Mouse (Mus musculus) brown adipose tissue, adult 24 weeks (tissue): ENCODE measurements around the gene Sfn. TPM values are rescaled to one million over a fixed set of nuclear protein-coding genes. Genes with fewer than 3 reads are reported as not detected.

ENCODE experiments used
- H3K27ac ChIP-seq: fragments of 200-500 bp; replicated peaks from 2 replicates; pipeline ENCODE4 v1.5.1; 2012; ENCODE audit warnings: low read depth, mild to moderate bottlenecking, low read length
- H3K4me1 ChIP-seq: fragments of 200-500 bp; 2 replicates; pipeline ENCODE4 v1.6.1; 2012; ENCODE audit warnings: low read length, mixed read lengths; ENCODE audit not compliant: control insufficient read depth, insufficient read depth, insufficient read length
- H3K4me3 ChIP-seq: fragments of 200-500 bp; 2 replicates; pipeline ENCODE4 v1.5.1; 2012; ENCODE audit warnings: low read depth, mild to moderate bottlenecking, low read length, moderate library complexity; ENCODE audit not compliant: insufficient read depth
- polyA plus RNA-seq: library from polyadenylated mRNA; stranded (reverse); fragments of >200 nt; gene quantifications from 2 replicates; pipeline ENCODE4 v1.2.4, GENCODE M21; 2012; ENCODE audit not compliant: missing spikeins, insufficient read depth, insufficient read length

Sfn gene
- polyA plus RNA-seq, 1 experiment: 1.3 TPM

GRCm38 (mm10) chr4:133628517-133628916, 26.5 kb upstream of the Sfn start:
- H3K4me1 ChIP-seq: peaks cover 39% of the 10 kb centered on the region

GRCm38 (mm10) chr4:133627039-133627438, 25.1 kb upstream of the Sfn start:
- Histone ChIP-seq H3K4me3 (no peak overlapping the region), H3K27ac (peak overlapping the region; percentile 98), H3K4me1 (peaks cover 35% of the 10 kb centered on the region)

More at GRCm38 (mm10) chr4:133628517-133628916, 26.5 kb upstream of the Sfn start:
- Histone ChIP-seq H3K27ac (peak overlapping the region; percentile 25; the same call in 1 of the 2 replicates), H3K4me3 (no peak overlapping the region)

GRCm38 (mm10) chr4:133626621-133627020, 24.7 kb upstream of the Sfn start:
- Histone ChIP-seq H3K4me1 (peaks cover 33% of the 10 kb centered on the region), H3K27ac (peak overlapping the region; percentile 98), H3K4me3 (no peak overlapping the region)

- peak overlapping the region; percentile 98 for H3K27ac ChIP-seq
- no peak overlapping the region for H3K4me3 ChIP-seq
- peaks cover 33% of the 10 kb centered on the region for H3K4me1 ChIP-seq
Observed at GRCm38 (mm10) chr4:133626221-133626620, 24.3 kb upstream of the Sfn start.

GRCm38 (mm10) chr4:133625621-133626071, 23.7 kb upstream of the Sfn start:
- Histone ChIP-seq H3K4me3 (no peak overlapping the region), H3K27ac (peak overlapping the region; percentile 98), H3K4me1 (peaks cover 34% of the 10 kb centered on the region)

- no peak overlapping the region for H3K4me3 ChIP-seq
- H3K27ac ChIP-seq: peak overlapping the region; percentile 97
- peaks cover 31% of the 10 kb centered on the region for H3K4me1 ChIP-seq
Observed at GRCm38 (mm10) chr4:133624830-133625229, 22.9 kb upstream of the Sfn start.

GRCm38 (mm10) chr4:133622161-133622695, 20.3 kb upstream of the Sfn start:
- Histone ChIP-seq H3K27ac (no peak overlapping the region), H3K4me1 (peaks cover 30% of the 10 kb centered on the region), H3K4me3 (no peak overlapping the region)

- peaks cover 35% of the 10 kb centered on the region for H3K4me1 ChIP-seq
- H3K4me3 ChIP-seq: no peak overlapping the region
- H3K27ac ChIP-seq: peak overlapping the region; percentile 19; the same call in 1 of the 2 replicates
Observed at GRCm38 (mm10) chr4:133620668-133621067, 18.7 kb upstream of the Sfn start.

- Histone ChIP-seq H3K4me1 (peaks cover 42% of the 10 kb centered on the region), H3K27ac (peak overlapping the region; percentile 15; the same call in 1 of the 2 replicates), H3K4me3 (no peak overlapping the region)
Observed at GRCm38 (mm10) chr4:133619473-133620136, 17.6 kb upstream of the Sfn start.

GRCm38 (mm10) chr4:133617936-133618335, 16.0 kb upstream of the Sfn start:
- H3K4me3 ChIP-seq: no peak overlapping the region
- H3K4me1 ChIP-seq: peaks cover 33% of the 10 kb centered on the region
- no peak overlapping the region for H3K27ac ChIP-seq

GRCm38 (mm10) chr4:133615416-133615815, 13.4 kb upstream of the Sfn start:
- Histone ChIP-seq H3K4me3 (no peak overlapping the region), H3K27ac (peak overlapping the region; percentile 31), H3K4me1 (peaks cover 28% of the 10 kb centered on the region)

- Histone ChIP-seq H3K4me1 (peaks cover 23% of the 10 kb centered on the region), H3K27ac (no peak overlapping the region), H3K4me3 (no peak overlapping the region)
Observed at GRCm38 (mm10) chr4:133614274-133614761, 12.3 kb upstream of the Sfn start.

- Histone ChIP-seq H3K4me1 (peaks cover 23% of the 10 kb centered on the region), H3K4me3 (no peak overlapping the region), H3K27ac (no peak overlapping the region; the same call in 1 of the 2 replicates)
Observed at GRCm38 (mm10) chr4:133613867-133614266, 11.9 kb upstream of the Sfn start.

- Histone ChIP-seq H3K4me1 (peaks cover 23% of the 10 kb centered on the region), H3K4me3 (no peak overlapping the region), H3K27ac (no peak overlapping the region)
Observed at GRCm38 (mm10) chr4:133613026-133613425, 11.1 kb upstream of the Sfn start.

GRCm38 (mm10) chr4:133612416-133612815, 10.4 kb upstream of the Sfn start:
- H3K4me3 ChIP-seq: no peak overlapping the region
- H3K4me1 ChIP-seq: peaks cover 23% of the 10 kb centered on the region
- no peak overlapping the region for H3K27ac ChIP-seq

GRCm38 (mm10) chr4:133611815-133612214, 9.8 kb upstream of the Sfn start:
- peaks cover 19% of the 10 kb centered on the region for H3K4me1 ChIP-seq
- no peak overlapping the region for H3K4me3 ChIP-seq
- no peak overlapping the region for H3K27ac ChIP-seq
